Mouse (Mus musculus) embryonic facial prominence, embryonic 10.5 days (tissue): ENCODE data around the gene Serpinf1. TPM values are rescaled to one million over a fixed set of nuclear protein-coding genes. Genes with fewer than 3 reads are reported as not detected.
A peak's percentile ranks its signal among the peaks of the same experiment; 100 is the strongest.

ENCODE experiments used
- DNase-seq: peaks from one replicate; pipeline ENCODE4 v3.0.0-alpha.2; 2017; ENCODE audit warnings: low spot score
- H3K27ac ChIP-seq: fragments of 300-500 bp; sonication (generic); replicated peaks from 2 replicates; pipeline ENCODE4 v1.5.1; 2016; ENCODE audit warnings: mild to moderate bottlenecking
- H3K27me3 ChIP-seq: fragments of 300-500 bp; sonication (generic); replicated peaks from 2 replicates; pipeline ENCODE4 v1.6.1; 2016; ENCODE audit warnings: low read depth, mild to moderate bottlenecking; ENCODE audit not compliant: poor library complexity, severe bottlenecking
- H3K36me3 ChIP-seq: fragments of 300-500 bp; sonication (generic); replicated peaks from 2 replicates; pipeline ENCODE4 v1.6.1; 2016; ENCODE audit warnings: mild to moderate bottlenecking, moderate library complexity
- H3K4me1 ChIP-seq: fragments of 300-500 bp; sonication (generic); 2 replicates; pipeline ENCODE4 v1.6.1; 2016
- H3K4me3 ChIP-seq: fragments of 300-500 bp; sonication (generic); 2 replicates; pipeline ENCODE4 v1.5.1; 2016; ENCODE audit warnings: mild to moderate bottlenecking, moderate library complexity
- H3K9me3 ChIP-seq: fragments of 300-500 bp; sonication (generic); 2 replicates; pipeline ENCODE4 v1.6.1; 2016; ENCODE audit warnings: mild to moderate bottlenecking
- WGBS: fragments of 180-500 bp; shearing (Covaris S2); methylation state at CpG from one replicate; pipeline ENCODE4 v1.1.7; 2016; 5-methylcytosine and 5-hydroxymethylcytosine counted together
- polyA plus RNA-seq: library from polyadenylated mRNA; unstranded; fragments of >200 nt; fragmentation: Nextera tagmentation; extraction: Ambion mirVana; gene quantifications from 2 replicates; pipeline ENCODE4 v1.2.1, GENCODE M21; 2016

The Serpinf1 gene
- 211 and 216 TPM in 2 replicates for polyA plus RNA-seq

- Histone ChIP-seq H3K4me1 (peaks cover 35% of the 10 kb centered on the region), H3K36me3 (peaks cover 16% of the 10 kb centered on the region), H3K27me3 (no peaks in the 10 kb centered on the region), H3K27ac (peak within 1 kb of the TSS; percentile 87), H3K9me3 (no peaks in the 10 kb centered on the region), H3K4me3 (peak within 1 kb of the TSS; percentile 66)
- WGBS: 24% methylated on average over 10 of the region's 10 CpGs
- peak; percentile 64 for DNase-seq
Measured at GRCm38 (mm10) chr11:75422013-75422792, at the start of gene Serpinf1. TSS of gene Serpinf1 (minus strand) at chr11:75422701.

- no peaks in the 10 kb centered on the region for H3K27me3 ChIP-seq
- H3K36me3 ChIP-seq: peaks cover 7% of the 10 kb centered on the region
- DNase-seq: no peak
- H3K4me1 ChIP-seq: peaks cover 16% of the 10 kb centered on the region
- 84% methylated on average over 3 of the region's 3 CpGs for WGBS
- H3K27ac ChIP-seq: no peak overlapping the region
- no peaks in the 10 kb centered on the region for H3K9me3 ChIP-seq
- H3K4me3 ChIP-seq: no peak overlapping the region
Measured at GRCm38 (mm10) chr11:75470675-75471074, 48.2 kb upstream of the Serpinf1 start.

- H3K4me1 ChIP-seq: peaks cover 16% of the 10 kb centered on the region
- H3K27ac ChIP-seq: no peak overlapping the region
- H3K27me3 ChIP-seq: no peaks in the 10 kb centered on the region
- 89% methylated on average over 4 of the region's 4 CpGs for WGBS
- H3K36me3 ChIP-seq: peaks cover 20% of the 10 kb centered on the region
- H3K9me3 ChIP-seq: no peaks in the 10 kb centered on the region
- H3K4me3 ChIP-seq: no peak overlapping the region
- DNase-seq: no peak
Measured at GRCm38 (mm10) chr11:75469261-75469660, 46.8 kb upstream of the Serpinf1 start.

- WGBS: 68% methylated on average over 7 of the region's 7 CpGs
- peak overlapping the region; percentile 82 for H3K27ac ChIP-seq
- no peak for DNase-seq
- H3K27me3 ChIP-seq: no peaks in the 10 kb centered on the region
- peak overlapping the region; percentile 61 for H3K4me3 ChIP-seq
- peaks cover 20% of the 10 kb centered on the region for H3K36me3 ChIP-seq
- H3K4me1 ChIP-seq: peaks cover 20% of the 10 kb centered on the region
- no peaks in the 10 kb centered on the region for H3K9me3 ChIP-seq
Measured at GRCm38 (mm10) chr11:75468410-75468809, 45.9 kb upstream of the Serpinf1 start.

- Histone ChIP-seq H3K4me1 (peaks cover 28% of the 10 kb centered on the region), H3K36me3 (peaks cover 20% of the 10 kb centered on the region), H3K9me3 (no peaks in the 10 kb centered on the region), H3K27ac (peak overlapping the region; percentile 82), H3K27me3 (no peaks in the 10 kb centered on the region), H3K4me3 (peak overlapping the region; percentile 61)
- DNase-seq: peak; percentile 77
- WGBS: 15% methylated on average over 19 of the region's 19 CpGs
Measured at GRCm38 (mm10) chr11:75467512-75468215, 45.2 kb upstream of the Serpinf1 start.

- H3K4me3 ChIP-seq: peak overlapping the region; percentile 61; the same call in 1 of the 2 replicates
- no peak for DNase-seq
- no peaks in the 10 kb centered on the region for H3K27me3 ChIP-seq
- WGBS: 97% methylated on average over 4 of the region's 4 CpGs
- peaks cover 35% of the 10 kb centered on the region for H3K4me1 ChIP-seq
- H3K27ac ChIP-seq: no peak overlapping the region
- H3K9me3 ChIP-seq: no peaks in the 10 kb centered on the region
- H3K36me3 ChIP-seq: peaks cover 20% of the 10 kb centered on the region
Measured at GRCm38 (mm10) chr11:75466731-75467505, 44.4 kb upstream of the Serpinf1 start.

GRCm38 (mm10) chr11:75465051-75465450 lies 42.5 kb upstream of the Serpinf1 start:
- Histone ChIP-seq H3K36me3 (peaks cover 20% of the 10 kb centered on the region), H3K27ac (no peak overlapping the region), H3K27me3 (no peaks in the 10 kb centered on the region), H3K9me3 (no peaks in the 10 kb centered on the region), H3K4me1 (peaks cover 43% of the 10 kb centered on the region), H3K4me3 (no peak overlapping the region)
- 85% methylated on average over 6 of the region's 6 CpGs for WGBS
- DNase-seq: no peak

GRCm38 (mm10) chr11:75464417-75464816 lies 41.9 kb upstream of the Serpinf1 start:
- H3K4me1 ChIP-seq: peaks cover 50% of the 10 kb centered on the region
- H3K4me3 ChIP-seq: no peak overlapping the region
- no peaks in the 10 kb centered on the region for H3K27me3 ChIP-seq
- H3K36me3 ChIP-seq: peaks cover 20% of the 10 kb centered on the region
- no peak for DNase-seq
- no peak overlapping the region for H3K27ac ChIP-seq
- WGBS: 85% methylated on average over 6 of the region's 6 CpGs
- no peaks in the 10 kb centered on the region for H3K9me3 ChIP-seq

- Histone ChIP-seq H3K4me3 (peak overlapping the region; percentile 76; the same call in 1 of the 2 replicates), H3K27me3 (no peaks in the 10 kb centered on the region), H3K9me3 (no peaks in the 10 kb centered on the region), H3K4me1 (peaks cover 53% of the 10 kb centered on the region), H3K27ac (peak overlapping the region; percentile 75), H3K36me3 (peaks cover 20% of the 10 kb centered on the region)
- DNase-seq: no peak
- 66% methylated on average over 4 of the region's 4 CpGs for WGBS
Measured at GRCm38 (mm10) chr11:75463624-75464023, 41.1 kb upstream of the Serpinf1 start.

GRCm38 (mm10) chr11:75462865-75463336 lies 40.4 kb upstream of the Serpinf1 start:
- 1% methylated on average over 9 of the region's 9 CpGs for WGBS
- H3K27ac ChIP-seq: peak overlapping the region; percentile 75

GRCm38 (mm10) chr11:75462253-75462783 lies 39.8 kb upstream of the Serpinf1 start:
- peak overlapping the region; percentile 75 for H3K27ac ChIP-seq
- DNase-seq: peak; percentile 54
- 3% methylated on average over 16 of the region's 16 CpGs for WGBS

More at GRCm38 (mm10) chr11:75462865-75463336, 40.4 kb upstream of the Serpinf1 start:
- peaks cover 45% of the 10 kb centered on the region for H3K4me1 ChIP-seq
- H3K27me3 ChIP-seq: no peaks in the 10 kb centered on the region
- no peaks in the 10 kb centered on the region for H3K9me3 ChIP-seq
- peaks cover 20% of the 10 kb centered on the region for H3K36me3 ChIP-seq
- peak overlapping the region; percentile 76 for H3K4me3 ChIP-seq
- peak; percentile 94 for DNase-seq

More at GRCm38 (mm10) chr11:75462253-75462783, 39.8 kb upstream of the Serpinf1 start:
- Histone ChIP-seq H3K27me3 (no peaks in the 10 kb centered on the region), H3K9me3 (no peaks in the 10 kb centered on the region), H3K4me1 (peaks cover 40% of the 10 kb centered on the region), H3K4me3 (peak overlapping the region; percentile 76), H3K36me3 (peaks cover 20% of the 10 kb centered on the region)
